ENCODE assay signal across 19 mouse cellular contexts in genomic region chr16:29800457-29800856, GRCm38 (mm10).
DNase-seq lines count a peak whose midpoint lies in the region; ATAC-seq and TF ChIP-seq lines count a peak whose summit lies in the region.
"Had no signal": no experiment of that assay in that cellular context is flagged by ENCODE, and none has a peak within 500 bp of the region (broad histone marks: within the 10 kb centered on the region; RNA-seq: fewer than 3 reads in every experiment).

No protein-coding gene starts in this region.

- no peak for DNase-seq in intestine, embryonic 14.5 days (ENCODE audit: low spot score)
- DNase-seq in CD4-positive helper T cell, adult 2 months (ENCODE audit: low read depth, low spot score) = peak; percentile 31
- peak; percentile 86 for DNase-seq in ZHBTc4 (ENCODE audit: low read depth, low spot score)
- no peak for DNase-seq in ovary, postnatal 14 days (ENCODE audit: low spot score)
- no peak for DNase-seq in hindbrain, embryonic 11.5 days (ENCODE audit: low spot score)
- DNase-seq: adrenal gland, postnatal 25 days; cerebellum, postnatal 36 days; gastrocnemius, adult 2 months; heart, postnatal 14 days; kidney, postnatal 36 days; lung, postnatal 4 days had no signal

- 6% methylated on average over 2 of the region's 2 CpGs for WGBS in intestine, embryonic 14.5 days
- WGBS in intestine, postnatal 0 days = 35% methylated on average over 2 of the region's 2 CpGs
- WGBS in stomach, embryonic 14.5 days = 20% methylated on average over 2 of the region's 2 CpGs
- WGBS in hindbrain, embryonic 11.5 days = 12% methylated on average over 2 of the region's 2 CpGs

- no peak overlapping the region for H3K9ac ChIP-seq in intestine, embryonic 14.5 days (ENCODE audit: low read length)
- H3K9ac ChIP-seq in intestine, postnatal 0 days (ENCODE audit: low read depth, low read length) = no peak overlapping the region
- H3K9ac ChIP-seq in stomach, embryonic 14.5 days (replicated peaks; ENCODE audit: low read depth, low read length) = no peak overlapping the region
- H3K9ac ChIP-seq in hindbrain, embryonic 11.5 days (ENCODE audit: low read depth, low read length) = no peak overlapping the region
- H3K9ac ChIP-seq: embryonic facial prominence, embryonic 13.5 days; liver, embryonic 14.5 days; midbrain, embryonic 13.5 days had no signal

- no peak overlapping the region for H3K4me2 ChIP-seq in intestine, embryonic 14.5 days (ENCODE audit: low read length)
- H3K4me2 ChIP-seq in intestine, postnatal 0 days (replicated peaks; ENCODE audit: low read depth) = no peak overlapping the region
- H3K4me2 ChIP-seq in stomach, embryonic 14.5 days (replicated peaks; ENCODE audit: low read depth, low read length) = no peak overlapping the region
- H3K4me2 ChIP-seq in hindbrain, embryonic 11.5 days (replicated peaks; ENCODE audit: low read depth, low read length) = no peak overlapping the region
- H3K4me2 ChIP-seq: embryonic facial prominence, embryonic 13.5 days; midbrain, embryonic 13.5 days had no signal

- H3K9me3 ChIP-seq in intestine, embryonic 14.5 days (ENCODE audit: control insufficient read depth, low read length) = no peaks in the 10 kb centered on the region
- no peaks in the 10 kb centered on the region for H3K9me3 ChIP-seq in intestine, postnatal 0 days (ENCODE audit: control insufficient read depth)
- H3K9me3 ChIP-seq in stomach, embryonic 14.5 days (ENCODE audit: control insufficient read depth, low read depth, low read length) = no peaks in the 10 kb centered on the region
- H3K9me3 ChIP-seq in hindbrain, embryonic 11.5 days (ENCODE audit: control insufficient read depth, low read length) = no peaks in the 10 kb centered on the region
- H3K9me3 ChIP-seq: embryonic facial prominence, embryonic 13.5 days; midbrain, embryonic 13.5 days had no signal

- no peak overlapping the region for H3K27ac ChIP-seq in intestine, embryonic 14.5 days (ENCODE audit: low read depth)
- H3K27ac ChIP-seq in intestine, postnatal 0 days (ENCODE audit: low read depth, low read length) = no peak overlapping the region
- peak overlapping the region; percentile 28; the same call in 1 of the 2 replicates for H3K27ac ChIP-seq in stomach, embryonic 14.5 days (ENCODE audit: low read length)
- no peak overlapping the region for H3K27ac ChIP-seq in hindbrain, embryonic 11.5 days (ENCODE audit: low read depth, low read length)
- H3K27ac ChIP-seq: embryonic facial prominence, embryonic 13.5 days; gastrocnemius, adult 2 months; hindbrain, postnatal 0 days; liver, embryonic 14.5 days; midbrain, embryonic 13.5 days had no signal

- H3K27me3 ChIP-seq in intestine, embryonic 14.5 days (replicated peaks; ENCODE audit: control insufficient read depth, insufficient read depth, low read length) = no peaks in the 10 kb centered on the region
- H3K27me3 ChIP-seq in intestine, postnatal 0 days (replicated peaks; ENCODE audit: control insufficient read depth, insufficient read depth, low read length) = no peaks in the 10 kb centered on the region
- H3K27me3 ChIP-seq in stomach, embryonic 14.5 days (ENCODE audit: control insufficient read depth, insufficient read depth, low read length) = no peaks in the 10 kb centered on the region
- H3K27me3 ChIP-seq in hindbrain, embryonic 11.5 days (ENCODE audit: control insufficient read depth, insufficient read depth, low read length) = no peaks in the 10 kb centered on the region; the same call in 1 of the 2 replicates

- TF ChIP-seq CTCF in intestine, postnatal 0 days (IDR thresholded peaks at IDR 0.05; ENCODE audit: low read depth) = no peak

- peaks cover 11% of the 10 kb centered on the region for H3K4me1 ChIP-seq in intestine, embryonic 14.5 days (replicated peaks; ENCODE audit: control insufficient read depth, insufficient read depth, low read length)
- H3K4me1 ChIP-seq in intestine, postnatal 0 days (replicated peaks; ENCODE audit: control insufficient read depth, insufficient read depth, low read length) = no peaks in the 10 kb centered on the region
- H3K4me1 ChIP-seq in stomach, embryonic 14.5 days (ENCODE audit: control insufficient read depth, insufficient read depth, low read length) = peaks cover 16% of the 10 kb centered on the region
- H3K4me1 ChIP-seq in hindbrain, embryonic 11.5 days (replicated peaks; ENCODE audit: control insufficient read depth, insufficient read depth, low read length) = peaks cover 3% of the 10 kb centered on the region; the same call in 1 of the 2 replicates

- H3K4me3 ChIP-seq in intestine, embryonic 14.5 days (ENCODE audit: low read depth, low read length) = no peak overlapping the region
- no peak overlapping the region for H3K4me3 ChIP-seq in intestine, postnatal 0 days (ENCODE audit: low read depth, low read length)
- no peak overlapping the region for H3K4me3 ChIP-seq in stomach, embryonic 14.5 days (ENCODE audit: low read depth, low read length)
- no peak overlapping the region for H3K4me3 ChIP-seq in hindbrain, embryonic 11.5 days (ENCODE audit: low read depth, low read length)
- H3K4me3 ChIP-seq: embryonic facial prominence, embryonic 13.5 days; gastrocnemius, adult 2 months; midbrain, embryonic 13.5 days had no signal

- H3K36me3 ChIP-seq in intestine, embryonic 14.5 days (ENCODE audit: control insufficient read depth, insufficient read depth, low read length) = no peaks in the 10 kb centered on the region
- no peaks in the 10 kb centered on the region for H3K36me3 ChIP-seq in intestine, postnatal 0 days (ENCODE audit: control insufficient read depth, insufficient read depth)
- no peaks in the 10 kb centered on the region for H3K36me3 ChIP-seq in stomach, embryonic 14.5 days (ENCODE audit: control insufficient read depth, insufficient read depth, low read length)
- H3K36me3 ChIP-seq in hindbrain, embryonic 11.5 days (ENCODE audit: control insufficient read depth, insufficient read depth, low read length) = no peaks in the 10 kb centered on the region
- H3K36me3 ChIP-seq: embryonic facial prominence, embryonic 13.5 days; midbrain, embryonic 13.5 days had no signal

- ATAC-seq in intestine, embryonic 14.5 days (replicated peaks; ENCODE audit: low FRiP score, low TSS enrichment, low read depth) = peak; percentile 54; the same call in 1 of the 2 replicates
- no peak for ATAC-seq in intestine, postnatal 0 days
- peak; percentile 60; the same call in 1 of the 2 replicates for ATAC-seq in stomach, embryonic 14.5 days (ENCODE audit: insufficient number of reproducible peaks, insufficient read depth, low FRiP score, low read depth)
- no peak for ATAC-seq in hindbrain, embryonic 11.5 days (ENCODE audit: low FRiP score)
- no peak for ATAC-seq in cerebellum, adult (ENCODE audit: insufficient number of reproducible peaks, low FRiP score, low TSS enrichment)
- ATAC-seq: forebrain, embryonic 14.5 days; hindbrain, postnatal 0 days; midbrain, embryonic 13.5 days had no signal

Comparison
In these comparisons a context has a peak if more than half of its experiments do, and no peak if none do; other contexts are left out.
1. ATAC-seq: peak in intestine, embryonic 14.5 days (single experiment) and stomach, embryonic 14.5 days (single experiment); none in intestine, postnatal 0 days (single experiment), hindbrain, embryonic 11.5 days (single experiment) and cerebellum, adult (single experiment).
2. DNase-seq: peak in CD4-positive helper T cell, adult 2 months (single experiment) and ZHBTc4 (single experiment); none in intestine, embryonic 14.5 days (single experiment), ovary, postnatal 14 days (single experiment) and hindbrain, embryonic 11.5 days (single experiment).